Mouse (Mus musculus): ENCODE measurements around the gene Gimap4.

DNA sequence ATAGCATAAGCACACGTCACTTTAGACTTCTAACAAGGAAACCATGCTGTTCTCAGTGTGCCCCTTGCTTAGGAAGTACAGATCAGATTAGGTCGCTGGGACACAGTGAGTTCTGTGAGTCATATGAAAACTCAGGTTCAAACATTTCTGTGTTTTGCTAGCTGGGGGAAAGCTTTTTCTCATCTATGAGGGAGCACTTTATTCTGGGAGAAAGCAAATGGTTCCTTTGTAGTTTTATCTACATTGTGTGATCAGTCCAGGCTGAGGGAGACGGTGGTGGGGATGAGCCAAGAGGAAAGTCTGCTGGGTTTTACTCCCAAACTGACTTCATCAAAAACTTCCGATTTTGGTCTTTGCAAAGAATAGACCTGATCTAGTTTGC is 38.0 kb upstream of the Gimap4 start:
- no peak for TF ChIP-seq CTCF (IDR thresholded peaks at IDR 0.05; ENCODE audit: extremely low read depth, insufficient read depth, low read length)
- TF ChIP-seq POLR2A (IDR thresholded peaks at IDR 0.05; ENCODE audit: extremely low read depth, insufficient read depth, low read length): no peak
